Mouse (Mus musculus) thymus, adult 2 months (tissue): ENCODE measurements around the gene Il7r.

ENCODE experiments used
- CTCF ChIP-seq: fragments of 200-500 bp; IDR thresholded peaks from 2 replicates; pipeline ENCODE4 v1.5.1; 2012; ENCODE audit warnings: mild to moderate bottlenecking, control low read depth, low read length, moderate library complexity, borderline replicate concordance; ENCODE audit not compliant: control insufficient read depth, poor library complexity, insufficient read depth; ENCODE audit errors: extremely low read depth
- POLR2A ChIP-seq: fragments of 200-500 bp; IDR thresholded peaks from 2 replicates; pipeline ENCODE4 v1.6.1; 2012; ENCODE audit warnings: mild to moderate bottlenecking, low read length, control low read depth, moderate library complexity; ENCODE audit not compliant: control insufficient read depth, poor library complexity, insufficient read depth; ENCODE audit errors: extremely low read depth

DNA sequence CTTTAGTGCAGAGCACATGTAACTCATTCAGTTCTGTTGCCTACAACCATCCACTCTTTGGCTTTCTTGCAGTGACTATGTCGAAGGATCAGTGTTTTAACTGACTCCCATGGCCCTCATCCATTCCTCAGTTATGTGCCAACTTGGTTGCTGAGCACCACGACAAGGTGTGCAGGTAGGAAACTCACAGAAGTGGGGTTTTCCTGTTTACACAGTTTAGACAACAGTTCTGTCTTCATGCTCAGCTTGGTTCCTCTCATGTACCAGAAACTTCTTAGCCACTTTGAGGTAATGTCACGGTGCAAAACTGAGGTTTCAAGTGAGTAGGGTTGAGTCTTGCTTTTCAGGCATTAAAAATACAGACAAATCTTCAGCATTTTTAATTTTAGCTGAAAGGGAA is 34.2 kb upstream of the Il7r start:
- no peak for TF ChIP-seq POLR2A
- no peak for TF ChIP-seq CTCF
